14 mouse cellular contexts compared by ENCODE assay signal in the genomic region with DNA sequence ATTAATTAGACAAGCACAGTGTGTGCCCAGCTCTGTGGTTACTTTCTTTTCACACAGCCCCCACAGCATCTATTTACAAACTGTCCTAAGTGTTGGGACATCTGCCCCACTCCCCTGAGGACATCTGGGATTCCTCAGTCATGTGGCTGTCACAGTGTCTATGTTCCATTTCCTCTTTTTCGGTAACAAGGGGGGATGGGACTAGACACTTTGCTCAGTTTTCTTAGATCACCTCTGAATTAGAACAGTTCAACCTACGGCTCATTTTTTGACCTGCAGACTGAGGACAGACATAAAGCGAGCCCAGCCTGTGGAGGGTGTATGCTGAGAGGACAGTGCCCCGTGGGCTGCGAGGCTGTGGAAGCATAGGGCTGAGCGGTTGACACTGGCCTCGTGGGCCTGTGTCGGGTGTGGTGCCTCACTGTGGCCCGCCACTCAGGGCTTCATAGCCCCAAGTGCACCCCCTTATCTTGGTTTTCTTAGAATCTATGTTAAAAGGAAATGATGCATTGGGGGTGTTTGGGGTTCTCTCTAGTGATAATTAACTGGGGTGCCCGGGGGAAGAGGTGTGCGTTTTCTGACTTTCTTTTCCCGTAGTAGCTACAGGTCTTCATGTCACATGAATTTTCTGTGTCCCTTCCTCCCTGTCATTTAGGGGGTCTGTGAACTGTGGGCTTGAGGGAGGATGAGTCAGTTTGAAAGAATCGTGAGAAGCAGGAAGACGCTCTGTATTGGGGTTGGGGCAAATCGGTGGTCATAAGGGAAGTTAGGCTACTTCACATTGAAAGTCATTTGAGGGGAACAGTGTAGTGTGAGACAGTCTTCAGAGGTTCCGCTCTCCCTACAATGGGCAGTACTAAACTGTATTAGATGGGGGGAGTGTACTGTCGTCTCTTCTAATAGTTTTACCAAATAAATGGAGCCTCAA. TPM values are rescaled to one million over a fixed set of nuclear protein-coding genes. Genes with fewer than 3 reads are reported as not detected.
DNase-seq lines count a peak whose midpoint lies in the region; ATAC-seq and TF ChIP-seq lines count a peak whose summit lies in the region.
"Had no signal": no experiment of that assay in that cellular context is flagged by ENCODE, and none has a peak within 500 bp of the region (broad histone marks: within the 10 kb centered on the region; RNA-seq: fewer than 3 reads in every experiment).

No protein-coding gene starts in this region.

- no peak for ATAC-seq in heart, embryonic 11.5 days (replicated peaks; ENCODE audit: insufficient number of reproducible peaks, low FRiP score, low TSS enrichment)
- peak; percentile 79 for ATAC-seq in liver, embryonic 14.5 days (ENCODE audit: insufficient read depth)
- no peak for ATAC-seq in activated CD4-positive, CD25-positive, alpha-beta regulatory T cell, adult 4 months
- ATAC-seq: intestine, embryonic 15.5 days had no signal

- no peak for TF ChIP-seq CTCF in spleen, adult 2 months (IDR thresholded peaks at IDR 0.05; ENCODE audit: extremely low read depth, insufficient read depth, insufficient read length, insufficient replicate concordance)
- no peak for TF ChIP-seq CTCF in liver, embryonic 14.5 days (IDR thresholded peaks at IDR 0.05; ENCODE audit: low read depth)

- H3K9me3 ChIP-seq in heart, embryonic 11.5 days (replicated peaks; ENCODE audit: control insufficient read depth, low read length): no peaks in the 10 kb centered on the region
- no peaks in the 10 kb centered on the region for H3K9me3 ChIP-seq in liver, embryonic 14.5 days (ENCODE audit: control insufficient read depth, low read length)
- H3K9me3 ChIP-seq: embryonic facial prominence, embryonic 12.5 days; heart, embryonic 10.5 days; intestine, embryonic 15.5 days; limb, embryonic 13.5 days; neural tube, embryonic 13.5 days had no signal

- no peak overlapping the region for H3K4me3 ChIP-seq in heart, embryonic 11.5 days (ENCODE audit: low read depth, low read length)
- H3K4me3 ChIP-seq in spleen, adult 2 months (ENCODE audit: extremely low read depth, insufficient read depth, insufficient read length): no peak overlapping the region
- H3K4me3 ChIP-seq in liver, embryonic 14.5 days (ENCODE audit: insufficient read depth in 1 of 2, low read depth in 2 of 2, low read length in 2 of 2): no peak overlapping the region
- H3K4me3 ChIP-seq: embryonic facial prominence, embryonic 12.5 days; heart, embryonic 10.5 days; intestine, embryonic 15.5 days; limb, embryonic 13.5 days; neural tube, embryonic 13.5 days had no signal

- H3K27ac ChIP-seq in heart, embryonic 11.5 days (ENCODE audit: low read depth, low read length): no peak overlapping the region
- H3K27ac ChIP-seq in spleen, adult 2 months (ENCODE audit: insufficient read depth, low read length): peak overlapping the region; percentile 98
- H3K27ac ChIP-seq in liver, embryonic 14.5 days: no peak overlapping the region; the same call in 1 of the 2 replicates
- H3K27ac ChIP-seq: embryonic facial prominence, embryonic 12.5 days; heart, embryonic 10.5 days; intestine, embryonic 15.5 days; limb, embryonic 13.5 days; neural tube, embryonic 13.5 days had no signal

- no peak overlapping the region for H3K9ac ChIP-seq in heart, embryonic 11.5 days (ENCODE audit: low read depth, low read length)
- H3K9ac ChIP-seq in liver, embryonic 14.5 days (replicated peaks): peak overlapping the region; percentile 37; the same call in 1 of the 2 replicates
- H3K9ac ChIP-seq: embryonic facial prominence, embryonic 12.5 days; intestine, embryonic 15.5 days; limb, embryonic 13.5 days; neural tube, embryonic 13.5 days had no signal

- peak; percentile 33 for DNase-seq in heart, adult 8-10 months (ENCODE audit: low spot score)
- peak; percentile 61 to 81 for DNase-seq in spleen, adult 2 months (ENCODE audit: low read depth in 1 of 2, low spot score in 2 of 2)
- DNase-seq in spleen, postnatal 4 days (ENCODE audit: low spot score in 2 of 2): no peak
- DNase-seq in liver, embryonic 14.5 days (ENCODE audit: low read depth in 3 of 3, low spot score in 3 of 3): peak in 2 of 3 experiments; percentile 25 to 48
- peak; percentile 77 for DNase-seq in spleen, postnatal 36 days (ENCODE audit: low spot score in 2 of 2)
- DNase-seq in right cerebral cortex, postnatal 25 days: no peak
- DNase-seq: adrenal gland, postnatal 14 days had no signal

- H3K36me3 ChIP-seq in heart, embryonic 11.5 days (ENCODE audit: control insufficient read depth, insufficient read depth, low read length): peaks cover 23% of the 10 kb centered on the region
- peaks cover 26% of the 10 kb centered on the region for H3K36me3 ChIP-seq in spleen, adult 2 months (ENCODE audit: control insufficient read depth, insufficient read depth, low read length)
- H3K36me3 ChIP-seq in liver, embryonic 14.5 days (replicated peaks; ENCODE audit: control insufficient read depth, insufficient read depth, low read depth): peaks cover 4% of the 10 kb centered on the region

- no peaks in the 10 kb centered on the region for H3K27me3 ChIP-seq in heart, embryonic 11.5 days (ENCODE audit: control insufficient read depth, insufficient read depth, low read length)
- no peaks in the 10 kb centered on the region for H3K27me3 ChIP-seq in spleen, adult 2 months (ENCODE audit: control insufficient read depth, insufficient read depth, low read length)
- H3K27me3 ChIP-seq in liver, embryonic 14.5 days (ENCODE audit: control insufficient read depth, insufficient read depth, low read length): no peaks in the 10 kb centered on the region
- H3K27me3 ChIP-seq: embryonic facial prominence, embryonic 12.5 days; intestine, embryonic 15.5 days; limb, embryonic 13.5 days; neural tube, embryonic 13.5 days had no signal

- 69% methylated on average over 17 of the region's 17 CpGs for WGBS in heart, embryonic 11.5 days (ENCODE audit: insufficient replicate concordance)
- 34% methylated on average over 17 of the region's 17 CpGs for WGBS in spleen, adult 2 months
- 28% methylated on average over 17 of the region's 17 CpGs for WGBS in liver, embryonic 14.5 days (ENCODE audit: insufficient replicate concordance)

- H3K4me1 ChIP-seq in heart, embryonic 11.5 days (ENCODE audit: control insufficient read depth, insufficient read depth, low read length): peaks cover 3% of the 10 kb centered on the region; the same call in 1 of the 2 replicates
- peaks cover 25% of the 10 kb centered on the region; the same call in 1 of the 2 replicates for H3K4me1 ChIP-seq in spleen, adult 2 months (ENCODE audit: control insufficient read depth, insufficient read depth, insufficient read length)
- peaks cover 6 to 17% of the 10 kb centered on the region in 2 experiments for H3K4me1 ChIP-seq in liver, embryonic 14.5 days (replicated peaks; ENCODE audit: control insufficient read depth in 2 of 2, insufficient read depth in 2 of 2, low read length in 1 of 2)
- H3K4me1 ChIP-seq: neural tube, embryonic 13.5 days had no signal

- no peak for TF ChIP-seq EP300 in liver, embryonic 14.5 days (IDR thresholded peaks at IDR 0.05; ENCODE audit: low read depth)

- H3K4me2 ChIP-seq in heart, embryonic 11.5 days: no peak overlapping the region
- H3K4me2 ChIP-seq in liver, embryonic 14.5 days (ENCODE audit: low read depth): peak overlapping the region; percentile 54
- H3K4me2 ChIP-seq: embryonic facial prominence, embryonic 12.5 days; intestine, embryonic 15.5 days; limb, embryonic 13.5 days; neural tube, embryonic 13.5 days had no signal

- TF ChIP-seq POLR2A in spleen, adult 2 months (IDR thresholded peaks at IDR 0.05; ENCODE audit: low read depth, low read length): no peak; the same call in 1 of the 2 replicates

RNA-seq across cellular contexts. Expression of a gene that starts 10.1 kb away (rescaled TPM):
- total RNA-seq in heart, adult 8-10 months (2022): 10 to 100 TPM; 87.6 to 95.8 (median 92.4) TPM
- polyA plus RNA-seq in heart, embryonic 11.5 days (2014; fragmentation: Nextera tagmentation; extraction: Ambion mirVana): 33.6 and 38.3 TPM in 2 replicates
- 66.8 and 181 TPM in 2 replicates for polyA plus RNA-seq in spleen, adult 2 months (2012; rRNA removed)
- 6.5 and 7.3 TPM in 2 replicates for polyA plus RNA-seq in liver, embryonic 14.5 days (2012; rRNA removed)
- polyA plus RNA-seq in liver, embryonic 14.5 days (2014; fragmentation: Nextera tagmentation; extraction: Ambion mirVana): 12.2 and 14.2 TPM in 2 replicates
- polyA plus RNA-seq in activated CD4-positive, CD25-positive, alpha-beta regulatory T cell, adult 4 months (2017; shearing (Covaris generic)): 1 to 10 TPM; 7.2 to 9.1 TPM

RNA-seq across cellular contexts. Expression of a gene that starts 23.9 kb away (rescaled TPM):
- 1 to 10 TPM; 1.6 to 3.4 (median 1.9) TPM for total RNA-seq in heart, adult 8-10 months (2022)
- polyA plus RNA-seq in heart, embryonic 11.5 days (2014; fragmentation: Nextera tagmentation; extraction: Ambion mirVana): 1.1 and 1.5 TPM in 2 replicates
- 0.78 and 1.3 TPM in 2 replicates for polyA plus RNA-seq in spleen, adult 2 months (2012; rRNA removed)
- polyA plus RNA-seq in liver, embryonic 14.5 days (2012; rRNA removed): 0.23 and 0.26 TPM in 2 replicates
- 0.11 and 0.25 TPM in 2 replicates for polyA plus RNA-seq in liver, embryonic 14.5 days (2014; fragmentation: Nextera tagmentation; extraction: Ambion mirVana)
- 1 to 10 TPM; 5.0 to 5.7 TPM for polyA plus RNA-seq in activated CD4-positive, CD25-positive, alpha-beta regulatory T cell, adult 4 months (2017; shearing (Covaris generic))

Comparison
In these comparisons a context has a peak if more than half of its experiments do, and no peak if none do; other contexts are left out.
1. DNase-seq: peak in heart, adult 8-10 months (single experiment), spleen, adult 2 months (2 of 2), liver, embryonic 14.5 days (2 of 3) and spleen, postnatal 36 days (2 of 2); none in spleen, postnatal 4 days (0 of 2) and right cerebral cortex, postnatal 25 days (single experiment).